Comparison of ENCODE assay signal across 20 mouse cellular contexts in genomic region chr4:140731654-140732053, GRCm38 (mm10). TPM values are rescaled to one million over a fixed set of nuclear protein-coding genes. Genes with fewer than 3 reads are reported as not detected.
A peak's percentile ranks its signal among the peaks of the same experiment; 100 is the strongest.
DNase-seq lines count a peak whose midpoint lies in the region; ATAC-seq and TF ChIP-seq lines count a peak whose summit lies in the region.
"Had no signal": no experiment of that assay in that cellular context is flagged by ENCODE, and none has a peak within 500 bp of the region (broad histone marks: within the 10 kb centered on the region; RNA-seq: fewer than 3 reads in every experiment).

No protein-coding gene starts in this region.

- ATAC-seq in intestine, postnatal 0 days = no peak
- ATAC-seq in intestine, embryonic 15.5 days = no peak
- ATAC-seq in midbrain, postnatal 0 days (ENCODE audit: low FRiP score) = no peak
- no peak for ATAC-seq in hindbrain, postnatal 0 days

- TF ChIP-seq POLR2A in MEL (IDR thresholded peaks at IDR 0.05; ENCODE audit: control insufficient read depth in 1 of 2, insufficient read depth in 1 of 2, low read depth in 1 of 2, low read length in 2 of 2, poor library complexity in 1 of 2) = no peak

- no peaks in the 10 kb centered on the region for H3K9me3 ChIP-seq in intestine, postnatal 0 days (ENCODE audit: control insufficient read depth)
- no peaks in the 10 kb centered on the region for H3K9me3 ChIP-seq in intestine, embryonic 15.5 days
- no peaks in the 10 kb centered on the region for H3K9me3 ChIP-seq in midbrain, postnatal 0 days (ENCODE audit: low read length)
- no peaks in the 10 kb centered on the region for H3K9me3 ChIP-seq in midbrain, embryonic 10.5 days (replicated peaks)
- H3K9me3 ChIP-seq in MEL (replicated peaks; ENCODE audit: insufficient read depth, low read length) = no peaks in the 10 kb centered on the region
- no peaks in the 10 kb centered on the region for H3K9me3 ChIP-seq in hindbrain, postnatal 0 days (ENCODE audit: low read length)
- H3K9me3 ChIP-seq: hindbrain, embryonic 15.5 days; lung, embryonic 15.5 days; midbrain, embryonic 12.5 days had no signal

- H3K4me2 ChIP-seq in intestine, postnatal 0 days (replicated peaks; ENCODE audit: low read depth) = no peak overlapping the region
- H3K4me2 ChIP-seq in intestine, embryonic 15.5 days (replicated peaks) = no peak overlapping the region
- no peak overlapping the region for H3K4me2 ChIP-seq in midbrain, postnatal 0 days (ENCODE audit: low read depth, low read length, poor library complexity, severe bottlenecking)
- no peak overlapping the region for H3K4me2 ChIP-seq in hindbrain, postnatal 0 days (ENCODE audit: low read depth, low read length)
- H3K4me2 ChIP-seq: hindbrain, embryonic 15.5 days; lung, embryonic 15.5 days; midbrain, embryonic 12.5 days had no signal

- H3K27me3 ChIP-seq in intestine, postnatal 0 days (replicated peaks; ENCODE audit: control insufficient read depth, insufficient read depth, low read length) = no peaks in the 10 kb centered on the region
- no peaks in the 10 kb centered on the region for H3K27me3 ChIP-seq in intestine, embryonic 15.5 days (replicated peaks)
- H3K27me3 ChIP-seq in midbrain, postnatal 0 days (ENCODE audit: insufficient read depth, low read length) = no peaks in the 10 kb centered on the region
- H3K27me3 ChIP-seq in midbrain, embryonic 10.5 days (ENCODE audit: low read depth, poor library complexity, severe bottlenecking) = no peaks in the 10 kb centered on the region
- no peaks in the 10 kb centered on the region; a peak in 1 of 4 replicates for H3K27me3 ChIP-seq in MEL (ENCODE audit: control insufficient read depth in 1 of 2, insufficient read depth in 2 of 2, low read length in 2 of 2)
- no peaks in the 10 kb centered on the region for H3K27me3 ChIP-seq in hindbrain, postnatal 0 days (ENCODE audit: insufficient read depth, low read length)
- H3K27me3 ChIP-seq: hindbrain, embryonic 15.5 days; lung, embryonic 15.5 days; midbrain, embryonic 12.5 days had no signal

- TF ChIP-seq EP300 in MEL (IDR thresholded peaks at IDR 0.05; ENCODE audit: low read depth in 1 of 2, low read length in 2 of 2) = no peak

- H3K9ac ChIP-seq in intestine, postnatal 0 days (ENCODE audit: low read depth, low read length) = no peak overlapping the region
- H3K9ac ChIP-seq in intestine, embryonic 15.5 days = no peak overlapping the region
- no peak overlapping the region for H3K9ac ChIP-seq in midbrain, postnatal 0 days (replicated peaks; ENCODE audit: low read length, poor library complexity, severe bottlenecking)
- no peak overlapping the region for H3K9ac ChIP-seq in MEL (ENCODE audit: control insufficient read depth, low read depth, low read length, poor library complexity, severe bottlenecking)
- H3K9ac ChIP-seq in hindbrain, postnatal 0 days (replicated peaks; ENCODE audit: low read length) = no peak overlapping the region
- H3K9ac ChIP-seq: hindbrain, embryonic 15.5 days; lung, embryonic 15.5 days; midbrain, embryonic 12.5 days had no signal

- no peak overlapping the region for H3K4me3 ChIP-seq in intestine, postnatal 0 days (ENCODE audit: low read depth, low read length)
- no peak overlapping the region for H3K4me3 ChIP-seq in intestine, embryonic 15.5 days (replicated peaks)
- no peak overlapping the region for H3K4me3 ChIP-seq in midbrain, postnatal 0 days (ENCODE audit: low read depth, low read length)
- H3K4me3 ChIP-seq in midbrain, embryonic 10.5 days = no peak overlapping the region
- H3K4me3 ChIP-seq in MEL (ENCODE audit: control insufficient read depth in 1 of 2, insufficient read depth in 1 of 2, low read depth in 2 of 2, low read length in 2 of 2) = no peak overlapping the region
- H3K4me3 ChIP-seq in hindbrain, postnatal 0 days (ENCODE audit: low read length) = no peak overlapping the region
- H3K4me3 ChIP-seq: hindbrain, embryonic 15.5 days; lung, embryonic 15.5 days; midbrain, embryonic 12.5 days had no signal

- TF ChIP-seq CTCF in intestine, postnatal 0 days (IDR thresholded peaks at IDR 0.05; ENCODE audit: low read depth) = peak; percentile 39
- TF ChIP-seq CTCF in midbrain, postnatal 0 days (IDR thresholded peaks at IDR 0.05) = peak; percentile 25
- peak; percentile 56 to 76 (median 67) for TF ChIP-seq CTCF in MEL (IDR thresholded peaks at IDR 0.05 in 2 of 3, conservative IDR thresholded peaks at IDR 0.05 in 1 of 3; ENCODE audit: control insufficient read depth in 1 of 3, insufficient read depth in 1 of 3, low read depth in 2 of 3, low read length in 3 of 3, poor library complexity in 1 of 3, severe bottlenecking in 1 of 3)
- TF ChIP-seq CTCF in hindbrain, postnatal 0 days (IDR thresholded peaks at IDR 0.05; ENCODE audit: low read depth) = no peak

- no peak for DNase-seq in midbrain, postnatal 0 days (ENCODE audit: low spot score)
- no peak for DNase-seq in midbrain, embryonic 10.5 days (ENCODE audit: low spot score)
- DNase-seq in MEL (ENCODE audit: low read depth, low spot score) = peak; percentile 40
- DNase-seq in naive thymus-derived CD4-positive, alpha-beta T cell, adult 2 months (ENCODE audit: low read depth) = peak; percentile 36
- DNase-seq in spleen, postnatal 4 days (ENCODE audit: low spot score in 2 of 2) = no peak
- no peak for DNase-seq in hindbrain, postnatal 0 days (ENCODE audit: low spot score)
- DNase-seq: adrenal gland, adult 8-10 months; cerebellum, postnatal 14 days; heart, postnatal 10 days; kidney, postnatal 10 days; left cerebral cortex, postnatal 4 days; right cerebral cortex, postnatal 25 days had no signal

- no peaks in the 10 kb centered on the region for H3K79me2 ChIP-seq in MEL (ENCODE audit: control insufficient read depth, insufficient read depth, low read length, poor library complexity)

- 85% methylated on average over 4 of the region's 4 CpGs for WGBS in intestine, postnatal 0 days
- WGBS in intestine, embryonic 15.5 days = 81% methylated on average over 4 of the region's 4 CpGs
- 77% methylated on average over 4 of the region's 4 CpGs for WGBS in midbrain, postnatal 0 days
- WGBS in midbrain, embryonic 10.5 days = 83% methylated on average over 4 of the region's 4 CpGs
- WGBS in hindbrain, postnatal 0 days = 80% methylated on average over 4 of the region's 4 CpGs

- TF ChIP-seq RAD21 in MEL (IDR thresholded peaks at IDR 0.05; ENCODE audit: low read depth, low read length) = peak; percentile 14

- H3K4me1 ChIP-seq in intestine, postnatal 0 days (replicated peaks; ENCODE audit: control insufficient read depth, insufficient read depth, low read length) = no peaks in the 10 kb centered on the region
- no peaks in the 10 kb centered on the region for H3K4me1 ChIP-seq in intestine, embryonic 15.5 days (replicated peaks)
- no peaks in the 10 kb centered on the region for H3K4me1 ChIP-seq in midbrain, postnatal 0 days (ENCODE audit: insufficient read depth, low read length)
- no peaks in the 10 kb centered on the region for H3K4me1 ChIP-seq in midbrain, embryonic 10.5 days
- no peaks in the 10 kb centered on the region for H3K4me1 ChIP-seq in MEL (ENCODE audit: control insufficient read depth in 1 of 2, insufficient read depth in 2 of 2, low read length in 2 of 2)
- no peaks in the 10 kb centered on the region for H3K4me1 ChIP-seq in hindbrain, postnatal 0 days (ENCODE audit: insufficient read depth, low read length)
- H3K4me1 ChIP-seq: hindbrain, embryonic 15.5 days; lung, embryonic 15.5 days; midbrain, embryonic 12.5 days had no signal

- H3K36me3 ChIP-seq in intestine, postnatal 0 days (ENCODE audit: control insufficient read depth, insufficient read depth) = no peaks in the 10 kb centered on the region
- no peaks in the 10 kb centered on the region for H3K36me3 ChIP-seq in intestine, embryonic 15.5 days
- H3K36me3 ChIP-seq in midbrain, postnatal 0 days (ENCODE audit: insufficient read depth, low read length) = no peaks in the 10 kb centered on the region
- peaks cover 10% of the 10 kb centered on the region for H3K36me3 ChIP-seq in midbrain, embryonic 10.5 days
- no peaks in the 10 kb centered on the region; a peak in 1 of 4 replicates for H3K36me3 ChIP-seq in MEL (ENCODE audit: control insufficient read depth in 1 of 2, insufficient read depth in 2 of 2, low read length in 2 of 2)
- H3K36me3 ChIP-seq in hindbrain, postnatal 0 days (ENCODE audit: insufficient read depth, low read length) = no peaks in the 10 kb centered on the region
- H3K36me3 ChIP-seq: hindbrain, embryonic 15.5 days; lung, embryonic 15.5 days; midbrain, embryonic 12.5 days had no signal

- no peak overlapping the region for H3K27ac ChIP-seq in intestine, postnatal 0 days (ENCODE audit: low read depth, low read length)
- no peak overlapping the region for H3K27ac ChIP-seq in intestine, embryonic 15.5 days
- H3K27ac ChIP-seq in midbrain, postnatal 0 days (ENCODE audit: low read depth, low read length) = no peak overlapping the region
- no peak overlapping the region for H3K27ac ChIP-seq in midbrain, embryonic 10.5 days (replicated peaks)
- H3K27ac ChIP-seq in MEL (ENCODE audit: control insufficient read depth, low read depth, low read length) = no peak overlapping the region
- no peak overlapping the region for H3K27ac ChIP-seq in hindbrain, postnatal 0 days
- H3K27ac ChIP-seq: hindbrain, embryonic 15.5 days; lung, embryonic 15.5 days; midbrain, embryonic 12.5 days had no signal

RNA-seq across cellular contexts. Expression of gene Padi6, which starts 10.8 kb away (rescaled TPM):
- not detected in 2 replicates for polyA plus RNA-seq in intestine, postnatal 0 days (2015; fragmentation: Nextera tagmentation; extraction: Ambion mirVana)
- 0.11 and 0.15 TPM in 2 replicates for polyA plus RNA-seq in intestine, embryonic 15.5 days (2015; fragmentation: Nextera tagmentation; extraction: Ambion mirVana)
- not detected in 2 replicates for total RNA-seq in midbrain, postnatal 0 days (2014; rRNA removed)
- 0.09 and 0.10 TPM in 2 replicates for polyA plus RNA-seq in midbrain, postnatal 0 days (2015; fragmentation: Nextera tagmentation; extraction: Ambion mirVana)
- polyA plus RNA-seq in midbrain, embryonic 10.5 days (2016; fragmentation: Nextera tagmentation; extraction: Ambion mirVana) = 0.05 TPM in 1 of 2 replicates, not detected in the other
- total RNA-seq in MEL (2012; rRNA removed) = not detected in 2 replicates
- polyA plus RNA-seq in MEL (2012; ENCODE audit: insufficient read depth in 1 of 2, insufficient read length in 2 of 2, low read depth in 1 of 2, low replicate concordance in 2 of 2, missing spikeins in 1 of 2) = not detected
- 0.18 and 0.58 TPM in 2 replicates for total RNA-seq in hindbrain, postnatal 0 days (2014; rRNA removed)
- polyA plus RNA-seq in hindbrain, postnatal 0 days (2015; fragmentation: Nextera tagmentation; extraction: Ambion mirVana) = 0.11 and 0.16 TPM in 2 replicates
- total RNA-seq: adrenal gland, adult 8-10 months; heart, adult 8-10 months; heart, postnatal 10 days had no signal
- polyA plus RNA-seq: C2C12; hindbrain, embryonic 15.5 days; midbrain, embryonic 12.5 days had no signal

RNA-seq across cellular contexts. Expression of gene Rcc2, which starts 31.3 kb away (rescaled TPM):
- 14.6 and 15.6 TPM in 2 replicates for polyA plus RNA-seq in intestine, postnatal 0 days (2015; fragmentation: Nextera tagmentation; extraction: Ambion mirVana)
- 37.8 and 43.8 TPM in 2 replicates for polyA plus RNA-seq in intestine, embryonic 15.5 days (2015; fragmentation: Nextera tagmentation; extraction: Ambion mirVana)
- total RNA-seq in midbrain, postnatal 0 days (2014; rRNA removed) = 40.0 and 51.2 TPM in 2 replicates
- polyA plus RNA-seq in midbrain, postnatal 0 days (2015; fragmentation: Nextera tagmentation; extraction: Ambion mirVana) = 11.5 and 13.2 TPM in 2 replicates
- polyA plus RNA-seq in midbrain, embryonic 10.5 days (2016; fragmentation: Nextera tagmentation; extraction: Ambion mirVana) = 32.6 and 35.2 TPM in 2 replicates
- total RNA-seq in MEL (2012; rRNA removed) = 267 and 270 TPM in 2 replicates
- polyA plus RNA-seq in MEL (2012; ENCODE audit: insufficient read depth in 1 of 2, insufficient read length in 2 of 2, low read depth in 1 of 2, low replicate concordance in 2 of 2, missing spikeins in 1 of 2) = 100 to 1,000 TPM; 254 to 427 TPM
- 58.3 and 60.3 TPM in 2 replicates for total RNA-seq in hindbrain, postnatal 0 days (2014; rRNA removed)
- 15.8 and 16.2 TPM in 2 replicates for polyA plus RNA-seq in hindbrain, postnatal 0 days (2015; fragmentation: Nextera tagmentation; extraction: Ambion mirVana)

RNA-seq across cellular contexts. Expression of gene Padi4, which starts 42.4 kb away (rescaled TPM):
- polyA plus RNA-seq in intestine, postnatal 0 days (2015; fragmentation: Nextera tagmentation; extraction: Ambion mirVana) = 5.4 and 5.5 TPM in 2 replicates
- 2.3 and 2.7 TPM in 2 replicates for polyA plus RNA-seq in intestine, embryonic 15.5 days (2015; fragmentation: Nextera tagmentation; extraction: Ambion mirVana)
- 0.57 TPM in 1 of 2 replicates, not detected in the other for total RNA-seq in midbrain, postnatal 0 days (2014; rRNA removed)
- polyA plus RNA-seq in midbrain, postnatal 0 days (2015; fragmentation: Nextera tagmentation; extraction: Ambion mirVana) = 0.07 and 0.09 TPM in 2 replicates
- polyA plus RNA-seq in midbrain, embryonic 10.5 days (2016; fragmentation: Nextera tagmentation; extraction: Ambion mirVana) = 0.54 and 0.55 TPM in 2 replicates
- total RNA-seq in MEL (2012; rRNA removed) = not detected in 2 replicates
- not detected for polyA plus RNA-seq in MEL (2012; ENCODE audit: insufficient read depth in 1 of 2, insufficient read length in 2 of 2, low read depth in 1 of 2, low replicate concordance in 2 of 2, missing spikeins in 1 of 2)
- total RNA-seq in hindbrain, postnatal 0 days (2014; rRNA removed) = not detected in 2 replicates
- polyA plus RNA-seq in hindbrain, postnatal 0 days (2015; fragmentation: Nextera tagmentation; extraction: Ambion mirVana) = not detected in 2 replicates
- total RNA-seq: layer of hippocampus, postnatal 14 days; left cerebral cortex, postnatal 4 days had no signal

Comparison
In these comparisons a context has a peak if more than half of its experiments do, and no peak if none do; other contexts are left out.
1. DNase-seq: peak in MEL (single experiment) and naive thymus-derived CD4-positive, alpha-beta T cell, adult 2 months (single experiment); none in midbrain, postnatal 0 days (single experiment), midbrain, embryonic 10.5 days (single experiment), spleen, postnatal 4 days (0 of 2) and hindbrain, postnatal 0 days (single experiment).